ENCODE assay signal across 22 mouse cellular contexts in genomic region chr3:85189791-85190190, GRCm38 (mm10).
"Had no signal": no experiment of that assay in that cellular context is flagged by ENCODE, and none has a peak within 500 bp of the region (broad histone marks: within the 10 kb centered on the region; RNA-seq: fewer than 3 reads in every experiment).

No protein-coding gene starts in this region.

- H3K27ac ChIP-seq: heart, adult 2 months; heart, embryonic 13.5 days; heart, embryonic 15.5 days; hindbrain, embryonic 10.5 days; hindbrain, embryonic 12.5 days; hindbrain, embryonic 14.5 days; intestine, embryonic 15.5 days; limb, embryonic 10.5 days; limb, embryonic 12.5 days; liver, embryonic 12.5 days; liver, embryonic 14.5 days had no signal

- DNase-seq: gastrocnemius, postnatal 14 days; gastrocnemius, postnatal 36 days; heart, adult 11 months; heart, adult 2 months; heart, postnatal 14 days; heart, postnatal 4 days; kidney, adult 18-20 months; kidney, adult 8-10 months; kidney, postnatal 10 days; kidney, postnatal 25 days; kidney, postnatal 4 days; layer of hippocampus, adult 9-11 months had no signal

- H3K4me3 ChIP-seq: heart, adult 2 months; heart, embryonic 13.5 days; heart, embryonic 15.5 days; hindbrain, embryonic 10.5 days; hindbrain, embryonic 12.5 days; intestine, embryonic 15.5 days; limb, embryonic 10.5 days; limb, embryonic 12.5 days; liver, embryonic 12.5 days had no signal
